Mouse (Mus musculus) kidney, adult 9 months (tissue): Measurements from ENCODE around the gene Gm20929.
"Not testable (repeated sequence)": the region's sequence is repeated elsewhere in the genome, so short reads cannot be mapped to it uniquely, and the experiment has no call there.

Experiments
- DNase-seq: peaks from one replicate; pipeline ENCODE4 v3.0.0; 2022

The Gm20929 gene

DNA sequence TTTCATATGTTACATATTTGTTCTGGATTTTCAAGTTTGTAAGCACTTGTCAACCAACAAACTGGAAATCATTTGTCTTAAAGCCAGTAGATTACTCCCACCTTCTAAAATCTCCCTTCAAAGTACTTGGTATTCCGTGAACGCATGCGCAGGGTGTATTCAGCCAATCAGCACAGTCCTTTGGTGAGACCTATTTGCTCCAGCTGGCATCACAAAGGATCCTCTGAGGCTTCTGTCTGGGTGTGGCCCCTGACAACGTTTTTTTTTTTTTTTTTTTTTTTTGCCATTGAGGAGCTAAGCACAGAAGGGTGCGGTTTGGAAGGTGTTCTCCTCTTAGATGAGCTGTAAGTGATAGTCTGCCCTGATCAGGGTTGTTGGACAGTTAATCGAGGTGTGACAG lies at the start of gene Gm20929:
TSS of gene Gm20929 (plus strand) at position 301 of the 400 bp plus-strand sequence.
- not testable (repeated sequence) for DNase-seq
